Mouse (Mus musculus) hematopoietic stem cell, adult 5-6 weeks (primary cell): ENCODE measurements around the gene Chst3. TPM values are rescaled to one million over a fixed set of nuclear protein-coding genes. Genes with fewer than 3 reads are reported as not detected.
"Not testable (repeated sequence)": the region's sequence is repeated elsewhere in the genome, so short reads cannot be mapped to it uniquely, and the experiment has no call there.

ENCODE experiments used
- ATAC-seq, 2 experiments: fragments of 125-278 bp in 1 of 2; replicated peaks in 1 of 2; 2 replicates each; pipeline ENCODE4 v1.8.0; 2016 to 2017; ENCODE audit warnings: inconsistent platforms in 2 of 2, mild to moderate bottlenecking in 2 of 2, moderate number of reproducible peaks in 2 of 2, low read depth in 1 of 2, moderate TSS enrichment in 1 of 2; ENCODE audit not compliant: low FRiP score in 2 of 2, poor library complexity in 2 of 2, severe bottlenecking in 2 of 2, insufficient read depth in 1 of 2, low TSS enrichment in 1 of 2
- total RNA-seq: library from RNA; stranded (forward); fragments of 172-1452, 232-1000 nt; gene quantifications from 2 replicates; pipeline ENCODE4 v1.2.3, GENCODE M21; 2017

Gene Chst3
- total RNA-seq, 1 experiment from 2014 or later: 0.10 TPM

DNA sequence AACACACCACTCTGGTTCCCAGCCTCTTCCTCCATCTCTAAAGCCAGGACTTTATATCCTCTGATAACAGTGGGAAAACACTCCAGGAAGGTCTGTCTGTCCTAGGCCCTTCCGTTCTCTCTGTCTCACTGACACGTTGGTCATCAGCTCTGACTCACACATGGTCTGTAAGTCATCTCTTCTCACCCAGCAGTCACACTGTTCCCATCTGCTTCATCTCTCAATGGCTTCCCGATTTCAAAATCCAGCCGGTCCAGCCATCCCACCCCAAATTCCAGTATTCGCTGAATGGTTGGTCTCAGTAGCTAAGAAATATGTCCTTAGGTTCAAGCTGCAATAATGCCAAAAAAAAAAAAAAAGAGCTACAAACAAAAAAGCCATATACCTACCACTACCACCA lies 24.9 kb upstream of the Chst3 start:
- no peak for ATAC-seq

GRCm38 (mm10) chr10:60240416-60240815 lies 21.4 kb upstream of the Chst3 start:
- ATAC-seq: no peak

DNA sequence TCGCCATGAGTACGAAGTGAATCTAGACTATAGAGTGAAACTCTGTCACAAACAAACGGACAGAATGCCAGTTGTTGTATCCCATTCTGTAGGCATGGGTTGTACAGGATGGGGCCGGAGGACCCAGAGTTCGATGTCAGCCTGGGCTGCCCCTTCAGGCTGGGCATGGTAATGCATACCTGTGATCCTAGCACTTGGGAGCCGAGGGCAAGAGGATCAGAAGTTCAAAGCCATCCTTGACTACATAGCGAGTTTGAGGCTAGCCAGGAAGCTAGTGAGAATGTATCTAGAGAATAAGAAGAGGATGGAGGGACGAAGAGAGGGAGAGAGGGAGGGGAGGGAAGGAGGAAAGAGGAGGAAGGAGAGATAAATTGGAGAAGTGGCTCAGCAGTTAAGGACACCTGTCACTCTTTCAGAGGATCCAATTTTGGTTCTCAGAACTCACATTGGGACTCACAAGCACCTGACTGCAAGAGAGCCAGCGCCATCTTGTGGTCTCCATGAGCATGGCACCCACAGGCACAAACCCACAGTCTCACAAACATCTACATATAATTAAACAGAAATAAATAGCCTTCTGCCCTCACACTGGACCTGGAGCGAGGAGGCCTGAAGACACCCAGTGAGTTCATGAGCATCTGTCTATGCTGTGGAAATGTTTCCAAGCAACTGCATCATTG lies 18.6 kb upstream of the Chst3 start:
- ATAC-seq: no peak

- ATAC-seq: not testable (repeated sequence)
Observed at GRCm38 (mm10) chr10:60235876-60236275, 16.8 kb upstream of the Chst3 start.

- ATAC-seq: no peak
Observed at GRCm38 (mm10) chr10:60234006-60234405, 14.9 kb upstream of the Chst3 start.

- ATAC-seq: no peak
Observed at GRCm38 (mm10) chr10:60230321-60231088, 11.4 kb upstream of the Chst3 start.

GRCm38 (mm10) chr10:60229113-60229512 lies 10.1 kb upstream of the Chst3 start:
- no peak for ATAC-seq

GRCm38 (mm10) chr10:60227666-60228065 lies 8.6 kb upstream of the Chst3 start:
- no peak for ATAC-seq

GRCm38 (mm10) chr10:60224601-60225000 lies 5.5 kb upstream of the Chst3 start:
- ATAC-seq: no peak

- not testable (repeated sequence) for ATAC-seq
Observed at GRCm38 (mm10) chr10:60221571-60222259, 2.7 kb upstream of the Chst3 start.

DNA sequence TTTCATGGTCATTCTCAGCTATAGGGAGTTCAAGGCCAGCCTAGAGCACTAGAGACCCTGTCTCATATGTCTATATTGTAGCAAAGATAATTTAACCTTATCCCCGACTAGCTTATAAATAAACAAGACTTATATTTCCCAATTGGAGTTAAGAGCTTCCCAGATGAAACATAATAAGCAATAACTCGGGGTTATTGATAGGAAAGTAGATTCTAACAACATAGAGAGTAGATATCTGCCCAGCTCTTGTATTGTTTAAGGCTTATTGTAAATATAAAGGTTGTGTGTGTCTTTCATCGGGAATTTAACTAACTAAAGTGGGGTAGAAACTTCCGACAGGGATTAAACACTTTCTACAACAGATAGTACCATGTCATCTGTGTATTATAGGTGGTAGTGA lies 1.5 kb upstream of the Chst3 start:
- ATAC-seq: no peak

GRCm38 (mm10) chr10:60220042-60220523 lies 1.0 kb upstream of the Chst3 start:
- ATAC-seq: no peak

DNA sequence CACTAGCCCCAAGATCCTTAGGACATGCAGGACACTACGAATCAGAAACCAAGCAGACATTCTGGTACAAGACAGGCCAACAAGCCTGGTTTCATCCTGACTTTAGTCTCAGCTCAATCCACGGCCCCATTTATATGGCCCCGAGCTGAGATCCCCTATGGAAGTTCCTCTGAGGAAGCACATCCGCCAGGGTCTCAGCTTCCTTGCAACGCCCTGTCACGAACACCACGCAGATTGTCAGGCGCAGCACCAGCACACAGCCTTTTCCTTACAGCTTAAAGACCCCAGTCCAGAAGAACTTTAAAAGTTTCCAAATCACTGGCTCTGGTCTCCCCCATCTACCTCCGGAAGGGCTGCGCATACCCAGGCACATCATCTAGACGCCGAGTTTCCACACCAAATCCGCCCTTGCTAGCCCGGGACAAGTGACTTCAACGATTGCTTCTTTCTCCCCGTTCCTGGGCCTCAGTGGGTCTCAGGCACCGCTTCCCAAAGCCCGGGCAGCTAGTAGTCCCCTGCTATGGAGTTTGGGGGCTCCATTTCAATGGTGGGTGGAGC lies 948 bp downstream of the Chst3 start:
- 0 out of 4 replicates have a peak, but pooled peaks of 1 of the 2 experiments have one; percentile 12 for ATAC-seq

DNA sequence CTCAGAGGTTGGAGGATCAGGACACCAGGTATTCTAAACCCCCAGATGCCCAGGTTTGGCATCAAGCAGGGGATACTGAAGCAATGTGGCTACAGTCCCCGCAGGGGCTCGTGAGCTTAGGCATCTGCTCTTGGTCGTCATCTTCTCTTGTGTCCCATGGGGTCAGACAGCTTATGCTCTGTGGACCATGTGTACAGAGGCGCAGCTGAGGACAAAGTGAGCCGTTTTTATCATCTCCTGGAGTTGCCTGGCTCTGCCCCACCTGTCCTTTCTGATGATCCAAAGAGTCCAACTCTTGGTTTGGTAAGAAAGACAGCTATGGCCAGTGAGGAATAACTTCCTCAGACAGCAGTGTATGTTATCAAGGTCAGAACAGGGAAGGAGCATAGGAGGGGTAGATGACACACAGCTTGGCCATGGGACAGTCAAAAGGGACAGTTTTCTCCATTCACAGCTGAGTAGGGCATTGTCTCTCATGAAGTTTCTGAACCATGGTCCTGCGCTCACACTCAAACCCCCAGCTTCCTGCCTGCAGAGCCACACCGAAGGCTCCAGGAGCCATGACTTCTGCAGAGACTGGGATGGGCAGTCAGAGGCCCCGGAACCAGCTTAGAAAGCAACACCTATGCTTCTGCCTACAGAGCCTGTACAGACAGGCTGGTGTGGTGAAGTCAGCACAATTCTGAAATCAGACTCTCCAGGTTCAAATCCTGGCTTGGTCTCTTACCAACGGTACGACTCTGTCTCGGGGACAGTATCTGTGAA lies 2.5 kb downstream of the Chst3 start:
- ATAC-seq: no peak

DNA sequence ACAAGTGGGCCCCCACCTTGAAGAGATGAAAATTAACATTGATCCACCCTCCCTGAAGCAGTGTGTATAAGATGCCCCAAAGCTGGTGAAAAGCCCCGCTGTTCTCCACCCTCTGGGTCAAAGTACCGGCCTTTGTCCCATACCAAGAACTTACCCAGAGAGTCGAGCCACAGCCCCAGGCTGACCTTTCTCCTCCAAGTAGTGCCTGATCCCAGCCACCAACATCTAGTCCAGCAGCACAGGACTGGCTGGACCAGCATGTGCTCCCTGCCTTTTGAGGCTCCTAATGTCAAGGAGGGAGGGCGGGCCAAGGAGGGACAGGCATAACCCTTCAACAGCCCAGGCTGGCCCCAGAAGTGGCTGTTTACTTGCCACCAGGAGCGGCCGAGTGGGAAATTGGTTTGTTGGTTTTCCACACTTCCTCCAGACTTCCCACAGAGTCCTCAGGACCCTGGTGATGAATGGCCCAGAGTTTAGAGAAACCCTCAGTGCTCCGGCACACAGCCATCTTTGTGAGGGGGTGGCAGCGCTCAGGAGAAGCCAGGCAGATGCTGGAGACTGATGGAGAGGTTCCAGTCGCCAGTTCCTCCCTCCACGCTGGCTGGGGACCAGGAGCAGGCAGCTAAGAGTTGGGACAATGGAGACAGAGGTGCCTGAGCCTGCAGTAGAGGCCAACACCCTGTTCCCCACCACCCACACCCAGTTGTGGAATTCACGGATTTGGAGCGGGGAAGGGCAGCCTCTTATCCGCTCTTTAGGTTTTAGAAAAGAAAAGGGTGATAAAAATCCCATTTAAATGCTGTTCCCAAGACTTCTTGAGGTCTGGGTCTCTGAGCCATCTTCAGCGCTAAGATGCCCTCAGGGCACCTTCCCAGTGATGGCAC lies 3.7 kb downstream of the Chst3 start:
- ATAC-seq: no peak

DNA sequence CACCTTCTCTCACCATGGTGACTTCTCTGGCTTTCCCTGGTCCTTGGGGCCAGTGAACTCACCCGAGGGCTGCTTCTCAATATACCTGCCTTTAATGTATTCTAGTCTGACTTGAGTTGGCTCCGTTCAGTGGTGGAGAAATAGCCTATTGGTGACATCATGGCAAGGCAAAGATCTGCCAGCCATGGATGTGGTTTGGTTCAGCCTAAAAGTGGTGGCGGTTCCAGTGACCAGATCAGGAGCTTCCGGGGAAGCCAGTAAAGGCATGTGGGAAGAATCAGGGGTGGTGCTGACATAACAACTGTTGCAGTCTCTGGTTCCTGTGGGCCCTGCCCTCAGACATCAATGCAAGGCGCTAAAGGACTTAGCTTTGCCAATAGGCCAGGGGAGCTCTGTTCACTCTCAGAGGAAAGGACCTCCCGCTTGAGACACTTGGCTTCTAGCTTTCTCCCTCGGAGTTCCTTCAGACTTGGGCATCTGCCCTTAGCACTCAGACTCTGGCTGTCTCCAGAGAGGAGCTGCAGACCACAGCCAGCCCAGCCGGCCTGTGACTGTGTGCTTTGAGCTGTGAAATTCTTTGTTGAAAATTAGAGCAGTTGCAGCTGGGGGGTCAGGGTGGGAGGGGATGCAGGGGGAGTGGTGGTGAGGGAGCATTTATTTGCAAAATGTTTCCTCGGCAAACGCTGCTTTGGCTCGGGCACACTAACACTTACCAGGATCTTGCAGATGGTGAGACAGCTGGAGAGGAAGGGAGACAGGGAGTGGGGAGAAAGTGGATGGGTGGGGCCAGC lies 6.3 kb downstream of the Chst3 start:
- no peak for ATAC-seq
